Mouse (Mus musculus): Measurements from ENCODE around the gene Kcmf1.
"Not testable (repeated sequence)": the region's sequence is repeated elsewhere in the genome, so short reads cannot be mapped to it uniquely, and the experiment has no call there.

Gene Kcmf1

GRCm38 (mm10) chr6:72899201-72899780, 488 bp downstream of the Kcmf1 start:
- no peak for DNase-seq (ENCODE audit: extremely low read depth, low read depth)

GRCm38 (mm10) chr6:72898244-72899200, 1.3 kb downstream of the Kcmf1 start:
- no peak for DNase-seq (ENCODE audit: extremely low read depth, low read depth)

- no peak for DNase-seq (ENCODE audit: extremely low read depth, low read depth)
Measured at GRCm38 (mm10) chr6:72895000-72895399, 4.8 kb downstream of the Kcmf1 start.

- DNase-seq (ENCODE audit: extremely low read depth, low read depth) = no peak
Measured at GRCm38 (mm10) chr6:72891238-72891637, 8.5 kb downstream of the Kcmf1 start.

- no peak for DNase-seq (ENCODE audit: extremely low read depth, low read depth)
Measured at GRCm38 (mm10) chr6:72888655-72889054, 11.1 kb downstream of the Kcmf1 start.

GRCm38 (mm10) chr6:72885268-72885667, 14.5 kb downstream of the Kcmf1 start:
- no peak for DNase-seq (ENCODE audit: extremely low read depth, low read depth)

GRCm38 (mm10) chr6:72884767-72885166, 15.0 kb downstream of the Kcmf1 start:
- no peak for DNase-seq (ENCODE audit: extremely low read depth, low read depth)

GRCm38 (mm10) chr6:72882661-72883458, 16.9 kb downstream of the Kcmf1 start:
- DNase-seq (ENCODE audit: extremely low read depth, low read depth) = no peak

GRCm38 (mm10) chr6:72882222-72882621, 17.6 kb downstream of the Kcmf1 start:
- no peak for DNase-seq (ENCODE audit: extremely low read depth, low read depth)

- DNase-seq (ENCODE audit: extremely low read depth, low read depth) = no peak
Measured at GRCm38 (mm10) chr6:72881619-72881979, 18.2 kb downstream of the Kcmf1 start.

- DNase-seq (ENCODE audit: extremely low read depth, low read depth) = peak; percentile 69
Measured at GRCm38 (mm10) chr6:72880913-72881618, 18.7 kb downstream of the Kcmf1 start.

GRCm38 (mm10) chr6:72876629-72877028, 23.1 kb downstream of the Kcmf1 start:
- no peak for DNase-seq (ENCODE audit: extremely low read depth, low read depth)

GRCm38 (mm10) chr6:72873338-72873737, 26.4 kb downstream of the Kcmf1 start:
- no peak for DNase-seq (ENCODE audit: extremely low read depth, low read depth)

- DNase-seq (ENCODE audit: extremely low read depth, low read depth) = no peak
Measured at GRCm38 (mm10) chr6:72872276-72872675, 27.5 kb downstream of the Kcmf1 start.

- DNase-seq (ENCODE audit: extremely low read depth, low read depth) = no peak
Measured at GRCm38 (mm10) chr6:72869601-72870000, 30.2 kb downstream of the Kcmf1 start.

GRCm38 (mm10) chr6:72868688-72869087, 31.1 kb downstream of the Kcmf1 start:
- peak; percentile 29 for DNase-seq (ENCODE audit: extremely low read depth, low read depth)

- no peak for DNase-seq (ENCODE audit: extremely low read depth, low read depth)
Measured at GRCm38 (mm10) chr6:72867746-72868145, 32.0 kb downstream of the Kcmf1 start.

GRCm38 (mm10) chr6:72866232-72866631, 33.5 kb downstream of the Kcmf1 start:
- no peak for DNase-seq (ENCODE audit: extremely low read depth, low read depth)

GRCm38 (mm10) chr6:72862686-72863085, 37.1 kb downstream of the Kcmf1 start:
- not testable (repeated sequence) for DNase-seq (ENCODE audit: extremely low read depth, low read depth)

GRCm38 (mm10) chr6:72854256-72854655, 45.5 kb downstream of the Kcmf1 start:
- DNase-seq (ENCODE audit: extremely low read depth, low read depth) = no peak

GRCm38 (mm10) chr6:72852180-72852579, 47.6 kb downstream of the Kcmf1 start:
- DNase-seq (ENCODE audit: extremely low read depth, low read depth) = no peak
